22 mouse cellular contexts compared by ENCODE assay signal in the genomic region with DNA sequence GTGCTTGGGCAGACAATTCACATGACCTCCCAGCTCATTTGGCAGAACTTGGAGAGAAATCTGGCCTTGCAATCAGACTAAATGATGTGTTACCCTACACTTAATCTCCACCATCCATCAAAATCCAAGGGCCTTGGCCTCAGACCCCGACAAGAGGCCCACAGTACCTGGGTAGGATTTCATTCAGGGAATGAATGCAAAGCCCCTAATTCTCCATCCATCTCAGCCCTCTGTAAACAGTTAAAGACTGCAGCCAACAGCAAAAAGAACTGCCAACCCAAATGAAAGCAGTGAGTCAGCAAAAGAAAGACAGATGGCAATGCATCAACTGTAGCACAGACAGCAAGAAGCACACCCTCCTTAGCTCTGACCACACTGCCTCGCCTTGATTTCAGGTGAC.
DNase-seq lines count a peak whose midpoint lies in the region; ATAC-seq lines count a peak whose summit lies in the region.
"Had no signal": no experiment of that assay in that cellular context is flagged by ENCODE, and none has a peak within 500 bp of the region (broad histone marks: within the 10 kb centered on the region; RNA-seq: fewer than 3 reads in every experiment).

No protein-coding gene starts in this region.

- WGBS in lung, embryonic 15.5 days, result 22% methylated on average over 2 of the region's 2 CpGs
- WGBS in embryonic facial prominence, embryonic 14.5 days, result 31% methylated on average over 2 of the region's 2 CpGs

- no peak overlapping the region for H3K9ac ChIP-seq in lung, embryonic 15.5 days
- no peak overlapping the region for H3K9ac ChIP-seq in embryonic facial prominence, embryonic 14.5 days (ENCODE audit: low read depth, low read length)
- H3K9ac ChIP-seq: hindbrain, embryonic 12.5 days had no signal

- H3K36me3 ChIP-seq in lung, embryonic 15.5 days, result no peaks in the 10 kb centered on the region
- no peaks in the 10 kb centered on the region for H3K36me3 ChIP-seq in embryonic facial prominence, embryonic 14.5 days (ENCODE audit: control insufficient read depth, insufficient read depth, low read length)
- H3K36me3 ChIP-seq: forebrain, embryonic 10.5 days; heart, embryonic 10.5 days; hindbrain, embryonic 12.5 days had no signal

- no peak overlapping the region for H3K27ac ChIP-seq in lung, embryonic 15.5 days
- peak overlapping the region; percentile 28; the same call in 1 of the 2 replicates for H3K27ac ChIP-seq in embryonic facial prominence, embryonic 14.5 days (replicated peaks; ENCODE audit: low read depth, low read length)
- H3K27ac ChIP-seq: forebrain, embryonic 10.5 days; heart, embryonic 10.5 days; hindbrain, embryonic 12.5 days had no signal

- ATAC-seq in lung, embryonic 15.5 days (ENCODE audit: borderline replicate concordance, extremely low read depth, low FRiP score, low TSS enrichment), result peak; percentile 4; the same call in 1 of the 2 replicates
- ATAC-seq in embryonic facial prominence, embryonic 14.5 days (ENCODE audit: low read depth), result no peak
- ATAC-seq: forebrain, embryonic 14.5 days; hindbrain, embryonic 16.5 days; inflammation-experienced regulatory T-cells, adult 6 months had no signal

- no peak overlapping the region for H3K4me2 ChIP-seq in lung, embryonic 15.5 days
- H3K4me2 ChIP-seq in embryonic facial prominence, embryonic 14.5 days (ENCODE audit: low read depth, low read length), result no peak overlapping the region
- H3K4me2 ChIP-seq: hindbrain, embryonic 12.5 days had no signal

- no peak overlapping the region for H3K4me3 ChIP-seq in lung, embryonic 15.5 days
- no peak overlapping the region for H3K4me3 ChIP-seq in embryonic facial prominence, embryonic 14.5 days (ENCODE audit: low read depth, low read length)
- H3K4me3 ChIP-seq: erythroblast, embryonic 14.5 days; forebrain, embryonic 10.5 days; heart, embryonic 10.5 days; hindbrain, embryonic 12.5 days had no signal

- no peaks in the 10 kb centered on the region for H3K9me3 ChIP-seq in lung, embryonic 15.5 days
- no peaks in the 10 kb centered on the region for H3K9me3 ChIP-seq in embryonic facial prominence, embryonic 14.5 days (ENCODE audit: control insufficient read depth, low read length)
- H3K9me3 ChIP-seq: forebrain, embryonic 10.5 days; heart, embryonic 10.5 days; hindbrain, embryonic 12.5 days had no signal

- DNase-seq in adrenal gland, adult (ENCODE audit: inconsistent age in 2 of 2, low spot score in 1 of 2), result peak; percentile 5 to 54
- no peak for DNase-seq in adrenal gland, postnatal 4 days (ENCODE audit: low spot score in 2 of 2)
- no peak for DNase-seq in lung, postnatal 14 days
- no peak for DNase-seq in embryonic facial prominence, embryonic 14.5 days (ENCODE audit: low spot score)
- no peak for DNase-seq in ovary, postnatal 14 days (ENCODE audit: low spot score)
- no peak for DNase-seq in gastrocnemius, adult 18-20 months (ENCODE audit: low spot score)
- DNase-seq: adrenal gland, postnatal 14 days; cerebellum, adult 18-20 months; cerebellum, adult 9-11 months; cerebellum, postnatal 36 days; heart, adult 18-20 months; heart, postnatal 10 days; heart, postnatal 4 days had no signal

- H3K27me3 ChIP-seq in lung, embryonic 15.5 days, result no peaks in the 10 kb centered on the region
- no peaks in the 10 kb centered on the region; the same call in 1 of the 2 replicates for H3K27me3 ChIP-seq in embryonic facial prominence, embryonic 14.5 days (replicated peaks; ENCODE audit: control insufficient read depth, insufficient read depth, low read length)
- H3K27me3 ChIP-seq: CH12.LX; hindbrain, embryonic 12.5 days had no signal

- peaks cover 12% of the 10 kb centered on the region for H3K4me1 ChIP-seq in lung, embryonic 15.5 days
- H3K4me1 ChIP-seq in embryonic facial prominence, embryonic 14.5 days (ENCODE audit: control insufficient read depth, insufficient read depth, low read length), result peaks cover 13% of the 10 kb centered on the region
- H3K4me1 ChIP-seq: hindbrain, embryonic 12.5 days had no signal

Comparison
In these comparisons a context has a peak if more than half of its experiments do, and no peak if none do; other contexts are left out.
1. DNase-seq: peak in adrenal gland, adult (2 of 2); none in adrenal gland, postnatal 4 days (0 of 2), lung, postnatal 14 days (single experiment), embryonic facial prominence, embryonic 14.5 days (single experiment), ovary, postnatal 14 days (single experiment) and gastrocnemius, adult 18-20 months (single experiment).